Mouse (Mus musculus) lung, postnatal 25 days (tissue): ENCODE data around the gene Cpt1b.
"Not testable (repeated sequence)": the region's sequence is repeated elsewhere in the genome, so short reads cannot be mapped to it uniquely, and the experiment has no call there.

ENCODE experiments used
- DNase-seq: peaks from one replicate; pipeline ENCODE4 v3.0.0; 2022; ENCODE audit warnings: low spot score

Gene Cpt1b

DNA sequence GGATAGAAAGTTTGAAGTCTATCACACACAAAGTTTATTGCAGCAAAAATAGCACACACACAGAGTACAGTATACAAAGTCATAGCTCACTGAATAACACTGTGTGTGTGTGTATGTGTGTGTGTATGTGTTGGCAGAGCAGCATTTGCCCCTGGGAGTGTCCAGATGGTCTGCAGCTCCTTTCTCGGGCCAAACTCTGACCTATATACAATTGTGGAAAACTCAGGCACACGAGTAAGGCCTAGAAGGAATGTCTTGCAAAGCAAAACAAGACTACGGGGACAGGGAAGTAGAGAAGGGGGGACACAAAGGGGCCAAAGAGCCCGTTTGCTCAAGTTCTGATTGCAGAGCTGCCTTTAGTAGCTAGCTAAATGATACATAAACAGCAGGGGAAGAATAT, 7.3 kb upstream of the Cpt1b start:
- no peak for DNase-seq

- no peak for DNase-seq
Observed at GRCm38 (mm10) chr15:89431806-89432205, 6.1 kb upstream of the Cpt1b start.

DNA sequence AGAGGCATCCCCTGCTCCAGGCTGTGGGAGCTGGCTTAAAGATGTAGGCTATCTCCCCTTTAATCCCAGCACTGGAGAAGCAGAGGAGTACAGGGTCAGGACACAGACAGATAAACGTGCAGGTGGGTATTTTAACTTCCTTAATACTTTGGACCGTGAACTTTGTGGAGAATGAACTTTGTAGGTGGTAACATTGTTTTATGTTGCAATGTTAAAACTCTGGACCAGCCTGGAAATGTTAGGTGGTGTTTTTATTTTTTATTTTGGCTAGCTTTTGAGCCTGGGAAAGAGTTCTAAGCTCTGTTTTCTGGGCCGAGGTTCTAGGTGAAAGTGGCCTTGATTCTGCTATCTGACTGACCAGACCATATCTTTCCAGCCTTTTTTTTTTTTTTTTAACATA, 5.6 kb upstream of the Cpt1b start:
- no peak for DNase-seq

GRCm38 (mm10) chr15:89430771-89431170, 5.1 kb upstream of the Cpt1b start:
- not testable (repeated sequence) for DNase-seq

DNA sequence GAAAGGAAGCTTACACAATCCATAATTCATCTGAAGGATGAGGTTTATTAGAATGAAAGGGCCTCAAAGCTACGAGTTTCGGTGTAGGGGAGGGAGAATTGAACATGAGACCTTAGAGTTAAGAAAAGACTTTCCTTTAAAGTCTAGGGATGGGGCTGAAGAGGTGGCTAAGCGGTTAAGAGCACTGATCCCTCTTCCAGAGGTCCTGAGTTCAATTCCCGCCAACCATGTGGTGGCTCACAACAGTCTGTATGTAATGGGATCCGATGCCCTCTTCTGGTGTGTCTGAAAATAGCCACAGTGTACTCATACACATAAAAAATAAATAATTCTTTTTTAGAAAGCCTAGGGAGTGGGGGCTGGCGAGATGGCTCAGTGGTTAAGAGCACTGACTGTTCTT, 4.7 kb upstream of the Cpt1b start:
- DNase-seq, result no peak

DNA sequence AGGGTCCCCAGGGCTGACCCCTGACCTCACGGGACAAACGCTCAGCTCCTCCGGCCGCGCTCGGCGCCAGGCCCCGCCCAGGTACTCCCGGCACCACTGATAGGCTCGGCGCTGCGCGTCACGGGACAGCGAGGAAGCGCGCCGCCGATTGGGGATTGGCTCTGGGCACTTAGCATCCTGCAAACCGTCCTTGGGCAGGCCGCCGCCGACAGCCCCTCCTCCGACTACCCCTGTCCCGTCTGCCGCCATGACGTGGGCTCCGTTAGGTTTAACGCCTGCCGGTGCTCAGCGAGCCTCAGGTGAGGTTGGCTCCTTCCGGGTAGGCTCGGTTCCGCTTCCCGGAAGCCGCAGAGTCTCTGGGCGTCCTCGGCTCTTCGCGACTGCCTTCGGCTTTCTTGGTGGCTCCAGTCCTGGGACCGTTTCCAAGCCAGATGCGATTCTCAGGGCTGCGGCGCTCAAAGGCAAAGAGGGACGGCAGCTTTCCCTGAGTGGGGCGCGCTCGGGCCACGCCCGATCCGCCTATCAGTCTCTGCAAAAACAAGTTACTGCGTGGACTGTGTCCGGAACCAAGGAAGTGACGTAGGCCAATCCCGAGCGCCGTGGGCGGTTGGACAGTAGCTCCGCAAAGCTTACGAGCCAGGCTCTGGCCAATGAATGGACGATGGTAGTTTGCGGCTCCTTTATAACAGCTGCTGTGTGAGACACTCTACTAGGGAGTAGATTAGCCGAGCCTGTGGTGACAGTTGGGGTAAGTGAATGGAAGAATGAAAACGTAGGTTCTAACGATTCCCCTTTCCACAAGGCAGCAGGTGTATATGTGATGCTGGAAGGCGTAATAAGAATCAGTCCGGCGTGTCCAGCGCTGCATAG, 3.9 kb upstream of the Cpt1b start, which contains the start of the genes C730034F03Rik, Gm44502 and Chkb:
Gene C730034F03Rik (plus strand): TSS at position 238 of the 870 bp plus-strand sequence.
Gene Gm44502 (minus strand): TSS at position 345 of the 870 bp plus-strand sequence.
Gene Chkb (minus strand): TSS at position 557 of the 870 bp plus-strand sequence.
- peak; percentile 94 for DNase-seq

GRCm38 (mm10) chr15:89428821-89429351, 3.2 kb upstream of the Cpt1b start:
- no peak for DNase-seq

DNA sequence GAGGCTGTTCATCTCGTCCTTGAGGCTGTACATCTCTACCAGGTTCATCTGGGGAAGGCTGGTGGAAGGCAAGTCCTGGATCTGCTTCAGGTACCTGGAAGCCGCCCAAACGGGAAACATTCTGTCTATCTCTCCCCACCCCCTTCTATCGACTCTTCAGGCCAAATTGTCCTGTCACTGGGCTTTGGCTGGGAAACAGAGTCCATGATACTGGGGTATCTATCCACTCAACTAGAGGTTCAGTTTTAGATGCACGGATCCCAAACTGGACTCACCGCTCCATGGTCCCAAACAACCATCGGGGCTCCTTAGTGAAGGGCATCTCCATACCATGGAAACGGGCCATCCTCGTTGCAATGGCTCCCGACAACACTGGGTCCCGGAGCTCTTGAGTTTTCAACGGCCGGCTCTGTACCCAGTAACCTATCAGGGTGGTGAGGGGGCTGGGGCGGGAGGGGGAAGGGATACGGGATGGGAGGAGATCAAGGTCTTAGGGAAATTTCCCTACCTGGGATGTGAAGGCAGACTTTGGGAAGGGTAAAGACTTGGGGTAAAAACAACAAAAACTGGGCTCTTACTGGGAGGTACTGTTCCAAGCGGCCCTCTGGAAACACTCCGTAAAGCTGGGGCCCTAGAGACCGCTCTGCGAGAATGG, 2.6 kb upstream of the Cpt1b start:
- no peak for DNase-seq

GRCm38 (mm10) chr15:89426716-89427115, 1.1 kb upstream of the Cpt1b start:
- DNase-seq, result no peak

- no peak for DNase-seq
Observed at GRCm38 (mm10) chr15:89424621-89425020, 1.0 kb downstream of the Cpt1b start.

GRCm38 (mm10) chr15:89421938-89422337, 3.7 kb downstream of the Cpt1b start:
- DNase-seq, result no peak

DNA sequence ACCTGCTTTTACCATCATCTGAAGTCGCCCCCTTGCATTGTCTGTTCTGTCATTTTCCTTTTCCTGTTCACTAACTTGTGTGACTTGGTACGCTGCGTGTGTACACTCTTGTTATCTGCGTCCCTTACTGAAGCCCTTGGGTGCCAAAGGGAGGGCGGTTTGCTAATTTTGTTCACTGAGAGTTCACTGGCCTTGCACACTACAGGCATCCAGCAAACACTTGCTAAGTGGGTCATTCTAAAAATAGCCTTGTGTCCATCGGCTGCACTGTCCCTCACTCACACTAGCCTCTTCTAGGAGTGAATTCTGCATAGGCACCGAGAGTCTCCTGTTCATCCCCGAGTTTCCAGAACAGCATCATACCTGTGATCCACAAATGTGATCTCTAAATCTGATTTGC, 10.4 kb downstream of the Cpt1b start:
- DNase-seq, result no peak

DNA sequence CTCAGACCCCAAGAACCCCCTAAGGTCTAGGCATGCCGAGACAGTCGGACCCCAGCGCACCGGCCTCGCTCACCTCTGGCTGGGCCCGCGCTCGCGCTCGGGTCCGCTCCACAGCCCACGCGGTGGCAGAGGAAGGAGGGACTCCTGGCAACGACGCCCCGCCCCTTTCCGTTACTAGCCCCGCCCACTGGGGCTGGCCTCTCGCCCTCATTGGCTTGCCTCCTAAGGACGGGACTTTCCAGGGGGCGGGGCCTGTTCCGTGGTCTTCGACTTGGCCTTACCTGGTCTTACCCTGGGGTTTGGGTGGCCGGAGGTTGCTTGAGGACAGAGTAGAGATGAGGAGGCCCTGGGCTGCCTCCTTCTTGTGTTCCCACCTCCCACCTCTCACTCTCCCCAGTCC, 15.5 kb downstream of the Cpt1b start, which contains the start of gene Syce3:
Gene Syce3 (minus strand): TSS at position 386 of the 400 bp plus-strand sequence.
- no peak for DNase-seq

DNA sequence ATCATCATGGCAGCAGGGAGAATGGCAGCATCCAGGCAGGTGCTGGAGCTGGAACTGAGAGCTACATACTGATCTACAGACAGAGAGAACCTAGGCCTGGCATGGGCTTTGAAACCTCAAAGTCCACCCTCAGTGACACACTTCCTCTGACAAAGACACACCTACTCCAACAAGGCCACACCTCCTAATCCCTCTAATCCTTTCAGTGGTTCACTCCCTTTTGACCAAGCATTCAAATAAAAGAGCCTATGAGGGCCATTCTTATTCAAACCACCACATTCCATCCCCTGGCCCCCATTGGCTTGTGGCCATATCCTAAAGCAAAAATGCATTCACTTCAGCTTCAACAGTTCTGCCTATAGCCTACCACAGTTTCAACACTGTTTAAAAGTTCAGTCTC, 19.0 kb downstream of the Cpt1b start:
- no peak for DNase-seq

GRCm38 (mm10) chr15:89404831-89405623, 20.6 kb downstream of the Cpt1b start:
- DNase-seq, result no peak

DNA sequence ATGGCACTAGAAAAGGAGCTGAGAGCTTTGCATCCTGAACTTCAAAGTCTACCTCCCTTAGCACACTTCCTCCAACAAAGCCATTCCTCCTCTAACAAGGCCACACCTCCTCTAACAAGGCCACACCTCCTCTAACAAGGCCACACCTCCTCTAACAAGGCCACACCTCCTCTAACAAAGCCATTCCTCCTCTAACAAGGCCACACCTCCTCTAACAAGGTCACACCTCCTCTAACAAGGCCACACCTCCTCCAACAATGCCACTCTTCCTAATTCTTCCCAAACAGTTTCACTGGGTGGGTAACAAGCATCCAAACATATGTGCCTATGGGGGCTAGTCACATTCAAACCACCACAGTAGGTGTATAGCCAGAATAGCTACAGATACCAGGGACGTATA, 23.2 kb downstream of the Cpt1b start:
- DNase-seq, result no peak

GRCm38 (mm10) chr15:89399716-89400115, 25.9 kb downstream of the Cpt1b start:
- no peak for DNase-seq

DNA sequence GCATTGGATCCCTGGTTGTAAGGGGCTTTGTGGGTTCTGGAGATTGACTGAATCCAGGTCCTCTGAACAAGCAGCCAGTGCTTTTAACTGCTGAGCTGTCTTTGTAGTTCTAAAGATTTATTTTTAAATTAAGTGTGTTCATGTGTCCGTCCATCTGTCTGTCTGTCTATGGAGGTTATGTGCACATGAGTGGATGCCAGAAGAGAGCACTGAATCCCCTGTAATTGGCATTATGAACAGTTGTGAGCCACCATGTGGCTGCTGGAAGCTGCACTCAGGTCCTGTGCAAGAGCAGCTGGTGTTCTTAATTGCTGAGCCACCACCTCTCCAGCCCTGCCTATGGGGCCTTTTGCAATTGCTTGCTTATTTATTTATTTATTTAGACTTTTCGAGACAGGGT, 27.5 kb downstream of the Cpt1b start:
- DNase-seq, result no peak

- DNase-seq, result no peak
Observed at GRCm38 (mm10) chr15:89396883-89397282, 28.8 kb downstream of the Cpt1b start.

- no peak for DNase-seq
Observed at GRCm38 (mm10) chr15:89390081-89390480, 35.6 kb downstream of the Cpt1b start.

- DNase-seq, result no peak
Observed at GRCm38 (mm10) chr15:89387127-89387526, 38.5 kb downstream of the Cpt1b start.

DNA sequence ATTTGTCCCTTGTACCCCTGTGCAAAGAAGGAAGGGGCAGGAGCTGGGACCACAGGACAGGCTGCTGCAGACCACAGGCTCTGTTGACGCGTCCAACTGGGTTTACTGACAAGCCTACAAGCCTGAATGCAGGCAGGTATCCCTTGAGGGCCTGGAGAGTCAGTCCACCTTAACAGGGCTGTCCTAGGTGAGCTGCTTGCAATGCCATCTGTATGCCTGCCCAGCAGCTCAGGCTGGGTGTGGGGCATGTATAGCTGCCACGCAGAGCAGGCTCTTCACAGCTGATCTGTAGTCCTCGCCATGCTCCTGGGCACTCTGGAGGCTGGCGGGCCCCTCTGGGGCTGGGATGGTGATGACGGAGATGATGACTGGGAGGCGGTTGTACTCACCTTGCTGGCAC, 41.0 kb downstream of the Cpt1b start, which contains the start of gene Klhdc7b:
Gene Klhdc7b (plus strand): TSS at position 301 of the 400 bp plus-strand sequence.
- no peak for DNase-seq
